Mouse (Mus musculus) forebrain, embryonic 11.5 days (tissue): ENCODE data around the gene Phf23. TPM values are rescaled to one million over a fixed set of nuclear protein-coding genes. Genes with fewer than 3 reads are reported as not detected.

Source experiments
- ATAC-seq: fragments of 200-750 bp; cut with Nextera tagmentation; replicated peaks from 2 replicates; pipeline ENCODE4 v1.8.0; 2017; ENCODE audit warnings: moderate TSS enrichment; ENCODE audit not compliant: low FRiP score
- DNase-seq: peaks from one replicate; pipeline ENCODE4 v3.0.0-alpha.2; 2017; ENCODE audit warnings: low spot score
- H3K27ac ChIP-seq: fragments of 300-500 bp; sonication (generic); 2 replicates; pipeline ENCODE4 v1.5.1; 2014; ENCODE audit warnings: low read depth, low read length
- H3K27me3 ChIP-seq: fragments of 300-500 bp; sonication (generic); 2 replicates; pipeline ENCODE4 v1.6.1; 2014; ENCODE audit warnings: mild to moderate bottlenecking, low read length, mixed read lengths; ENCODE audit not compliant: control insufficient read depth, insufficient read depth
- H3K36me3 ChIP-seq: fragments of 300-500 bp; sonication (generic); 2 replicates; pipeline ENCODE4 v1.6.1; 2014; ENCODE audit warnings: mild to moderate bottlenecking, low read length, moderate library complexity, mixed read lengths; ENCODE audit not compliant: control insufficient read depth, insufficient read depth
- H3K4me1 ChIP-seq: fragments of 300-500 bp; sonication (generic); replicated peaks from 2 replicates; pipeline ENCODE4 v1.6.1; 2014; ENCODE audit warnings: low read length, mixed read lengths; ENCODE audit not compliant: control insufficient read depth, insufficient read depth
- H3K4me2 ChIP-seq: fragments of 300-500 bp; sonication (generic); 2 replicates; pipeline ENCODE4 v1.6.1; 2014; ENCODE audit warnings: low read depth, mild to moderate bottlenecking, low read length, moderate library complexity, mixed read lengths; ENCODE audit not compliant: severe bottlenecking
- H3K4me3 ChIP-seq: fragments of 300-500 bp; sonication (generic); 2 replicates; pipeline ENCODE4 v1.5.1; 2014; ENCODE audit warnings: low read depth, low read length
- H3K9ac ChIP-seq: fragments of 300-500 bp; sonication (generic); 2 replicates; pipeline ENCODE4 v1.6.1; 2014; ENCODE audit warnings: low read length
- H3K9me3 ChIP-seq: fragments of 300-500 bp; sonication (generic); 2 replicates; pipeline ENCODE4 v1.6.1; 2016; ENCODE audit warnings: low read length, mixed read lengths; ENCODE audit not compliant: control insufficient read depth
- WGBS: fragments of 180-500 bp; shearing (Covaris S2); extraction: QIAGEN DNeasy Blood & Tissue Kit; methylation state at CpG from one replicate; pipeline ENCODE4 v1.1.7; 2014; 5-methylcytosine and 5-hydroxymethylcytosine counted together
- polyA plus RNA-seq: library from polyadenylated mRNA; unstranded; fragments of >200 nt; fragmentation: Nextera tagmentation; extraction: Ambion mirVana; gene quantifications from 2 replicates; pipeline ENCODE4 v1.2.1, GENCODE M21; 2014

Gene Phf23
- polyA plus RNA-seq, 1 experiment from 2014 or later = 61.4 TPM

DNA sequence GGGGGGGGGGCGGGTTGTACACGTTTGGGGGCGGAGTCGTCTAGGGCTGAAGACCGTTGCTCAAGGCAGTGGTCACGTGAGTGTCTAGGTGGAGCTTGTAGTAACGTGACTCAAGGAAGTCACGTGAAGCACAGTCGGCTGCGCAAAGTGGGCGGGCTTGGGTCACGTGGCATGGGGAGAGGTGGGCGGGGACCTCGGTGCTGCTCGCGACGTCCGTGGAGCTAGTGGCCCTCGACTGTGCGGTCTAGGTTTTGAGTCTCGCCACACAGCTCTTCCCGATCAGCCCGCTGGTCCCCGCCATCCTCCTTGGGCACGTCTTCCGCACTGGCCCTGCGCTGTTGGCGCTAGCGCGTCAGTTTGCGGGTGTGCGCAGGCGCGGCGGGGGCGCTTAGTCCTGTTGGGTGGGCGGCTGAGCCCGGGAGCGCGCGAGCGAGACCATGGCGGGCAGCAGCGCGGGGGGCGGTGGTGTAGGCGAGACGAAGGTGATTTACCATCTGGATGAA, 4.9 kb downstream of the Phf23 start, which contains the start of gene Dvl2:
Dvl2 (plus strand) TSS at position 200 of the 503 bp plus-strand sequence.
- no peaks in the 10 kb centered on the region for H3K27me3 ChIP-seq

DNA sequence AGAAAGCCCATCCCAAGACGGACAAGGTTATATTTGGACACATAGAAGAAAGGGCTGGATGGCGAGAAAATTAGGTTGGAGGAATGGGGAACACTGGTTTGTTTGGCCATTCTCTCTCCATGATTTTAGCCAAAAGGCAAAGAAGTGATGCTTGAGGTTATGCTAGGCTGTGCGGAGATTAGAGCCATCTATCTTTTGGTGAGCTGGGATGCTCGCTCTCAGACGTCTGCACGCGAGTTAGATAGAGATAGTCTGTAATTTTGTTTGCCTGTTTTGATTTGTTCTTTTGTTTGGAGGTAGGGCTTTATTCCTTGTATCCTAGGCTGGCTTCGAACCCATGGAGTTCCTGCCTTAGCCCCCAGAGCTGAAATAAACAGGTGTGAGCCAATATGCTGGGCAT, 5.6 kb downstream of the Phf23 start:
- Histone ChIP-seq H3K9ac (peak overlapping the region; percentile 85), H3K27me3 (no peaks in the 10 kb centered on the region)

More for the DNA sequence above, 4.9 kb downstream of the Phf23 start, which contains the start of gene Dvl2:
- peak; percentile 96 for DNase-seq
- H3K27ac ChIP-seq = peak within 1 kb of the TSS; percentile 82
- peaks cover 20% of the 10 kb centered on the region for H3K36me3 ChIP-seq
- peak; percentile 65 for ATAC-seq
- H3K4me3 ChIP-seq = peak within 1 kb of the TSS; percentile 74
- peaks cover 14% of the 10 kb centered on the region for H3K4me1 ChIP-seq
- WGBS = under 1% methylated on average over 47 of the region's 48 CpGs
- H3K9me3 ChIP-seq = no peaks in the 10 kb centered on the region
- H3K4me2 ChIP-seq = peak within 1 kb of the TSS; percentile 93
- peak within 1 kb of the TSS; percentile 85 for H3K9ac ChIP-seq

DNA sequence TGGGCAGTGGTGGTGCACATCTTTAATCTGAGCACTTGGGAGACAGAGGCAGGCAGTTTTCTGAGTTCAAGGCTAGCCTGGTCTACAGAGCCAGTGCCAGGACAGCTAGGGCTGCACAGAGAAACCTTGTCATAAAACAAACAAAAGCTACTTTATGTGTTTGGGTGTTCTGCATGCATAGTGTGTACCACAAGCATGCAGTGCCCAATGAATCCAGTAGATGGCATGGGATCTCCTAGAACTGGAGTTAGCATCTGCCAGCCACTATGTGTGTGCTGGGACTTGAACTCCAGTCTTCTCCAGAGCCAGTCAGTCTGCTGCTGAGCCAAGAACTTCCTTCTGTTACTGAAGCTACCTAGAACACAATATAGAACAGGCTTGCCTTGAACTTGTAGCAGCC, 6.3 kb downstream of the Phf23 start:
- peak overlapping the region; percentile 74 for H3K4me3 ChIP-seq
- peaks cover 14% of the 10 kb centered on the region for H3K4me1 ChIP-seq
- peak overlapping the region; percentile 93 for H3K4me2 ChIP-seq
- no peaks in the 10 kb centered on the region for H3K9me3 ChIP-seq
- no peak overlapping the region for H3K9ac ChIP-seq
- peaks cover 26% of the 10 kb centered on the region for H3K36me3 ChIP-seq
- DNase-seq (peak; percentile 65), ATAC-seq (no peak)
- H3K27me3 ChIP-seq = no peaks in the 10 kb centered on the region
- H3K27ac ChIP-seq = no peak overlapping the region

More for the DNA sequence above, 5.6 kb downstream of the Phf23 start:
- peak overlapping the region; percentile 74 for H3K4me3 ChIP-seq
- H3K27ac ChIP-seq = peak overlapping the region; percentile 82
- ATAC-seq = no peak
- H3K9me3 ChIP-seq = no peaks in the 10 kb centered on the region
- WGBS = 10% methylated on average over 8 of the region's 8 CpGs
- H3K36me3 ChIP-seq = peaks cover 22% of the 10 kb centered on the region
- H3K4me1 ChIP-seq = peaks cover 14% of the 10 kb centered on the region
- DNase-seq = no peak
- peak overlapping the region; percentile 93 for H3K4me2 ChIP-seq

DNA sequence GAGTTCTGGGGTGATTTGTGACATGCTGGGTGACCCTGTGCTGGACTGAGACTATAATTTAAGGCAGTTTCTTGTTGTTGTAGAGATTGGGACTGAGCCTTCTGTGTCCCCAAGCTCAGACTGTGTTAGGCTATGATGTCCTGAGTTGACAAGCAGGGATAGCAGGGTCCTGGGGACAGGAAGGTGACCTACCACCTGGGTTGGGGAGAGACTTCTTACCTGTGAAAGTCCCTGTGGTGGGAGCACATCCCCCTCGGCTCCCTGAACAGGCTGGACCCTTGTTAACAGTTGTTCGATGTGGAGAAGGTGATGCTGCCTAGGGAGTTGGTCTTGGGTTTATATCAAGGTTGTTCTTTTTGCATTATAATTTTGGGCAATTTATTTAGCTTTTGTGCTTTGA, 6.9 kb downstream of the Phf23 start:
- Histone ChIP-seq H3K4me3 (0 out of 2 replicates have a peak overlapping the region, but pooled peaks have one; percentile 1), H3K9me3 (no peaks in the 10 kb centered on the region), H3K4me2 (peak overlapping the region; percentile 8; the same call in 1 of the 2 replicates), H3K4me1 (peaks cover 14% of the 10 kb centered on the region), H3K27me3 (no peaks in the 10 kb centered on the region), H3K36me3 (peaks cover 29% of the 10 kb centered on the region), H3K9ac (no peak overlapping the region), H3K27ac (no peak overlapping the region)
- ATAC-seq = no peak
- no peak for DNase-seq
- 91% methylated on average over 2 of the region's 2 CpGs for WGBS

DNA sequence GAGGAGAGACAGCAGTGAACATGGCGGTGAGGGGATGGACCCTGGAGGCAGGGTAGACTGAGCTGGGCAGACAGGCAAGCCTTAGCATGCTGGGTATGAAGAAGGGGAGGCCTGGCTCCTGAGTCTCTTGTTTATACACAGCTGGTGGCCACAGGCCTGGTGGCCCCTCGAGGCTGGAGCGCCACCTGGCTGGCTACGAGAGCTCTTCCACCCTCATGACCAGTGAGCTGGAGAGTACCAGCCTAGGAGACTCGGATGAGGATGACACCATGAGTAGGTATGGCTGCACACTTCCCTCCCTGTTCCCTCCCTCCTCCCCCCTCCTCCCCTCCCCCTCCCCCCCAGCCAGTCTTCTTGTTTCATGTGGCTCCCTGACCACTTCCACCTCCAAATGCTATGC, 9.9 kb downstream of the Phf23 start:
- H3K9me3 ChIP-seq = no peaks in the 10 kb centered on the region
- H3K27ac ChIP-seq = no peak overlapping the region
- H3K27me3 ChIP-seq = no peaks in the 10 kb centered on the region
- ATAC-seq = no peak
- WGBS = 58% methylated on average over 5 of the region's 5 CpGs
- peaks cover 23% of the 10 kb centered on the region; the same call in 1 of the 2 replicates for H3K36me3 ChIP-seq
- no peak overlapping the region for H3K9ac ChIP-seq
- H3K4me2 ChIP-seq = no peak overlapping the region
- peaks cover 9% of the 10 kb centered on the region; the same call in 1 of the 2 replicates for H3K4me1 ChIP-seq
- no peak overlapping the region for H3K4me3 ChIP-seq
- DNase-seq = peak; percentile 53

DNA sequence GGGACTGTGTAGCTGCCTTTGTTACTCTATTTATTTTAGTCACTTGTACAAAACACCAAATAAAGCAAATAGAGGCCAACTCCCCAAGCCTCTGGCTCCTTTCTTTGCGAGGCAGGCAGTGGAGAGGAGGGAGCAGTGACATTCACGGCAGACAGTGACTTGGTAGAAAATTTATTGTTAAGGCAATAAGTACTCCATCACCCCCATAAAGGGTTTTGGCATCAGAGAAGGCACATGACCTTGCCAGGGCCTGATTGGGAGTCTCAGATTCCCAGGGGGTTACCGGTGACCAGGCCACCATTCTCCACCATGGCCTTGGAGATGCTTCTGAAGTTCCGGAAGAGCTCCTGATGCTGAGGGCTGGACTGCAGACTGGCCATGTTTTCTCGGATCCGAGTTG, 14.5 kb downstream of the Phf23 start:
- no peaks in the 10 kb centered on the region for H3K9me3 ChIP-seq
- H3K27me3 ChIP-seq = no peaks in the 10 kb centered on the region
- peaks cover 5% of the 10 kb centered on the region; the same call in 1 of the 2 replicates for H3K4me1 ChIP-seq
- peaks cover 25% of the 10 kb centered on the region for H3K36me3 ChIP-seq
- ATAC-seq (no peak), DNase-seq (no peak)
- no peak overlapping the region for H3K4me3 ChIP-seq
- no peak overlapping the region for H3K27ac ChIP-seq
- no peak overlapping the region for H3K9ac ChIP-seq
- 93% methylated on average over 6 of the region's 6 CpGs for WGBS
- no peak overlapping the region for H3K4me2 ChIP-seq

DNA sequence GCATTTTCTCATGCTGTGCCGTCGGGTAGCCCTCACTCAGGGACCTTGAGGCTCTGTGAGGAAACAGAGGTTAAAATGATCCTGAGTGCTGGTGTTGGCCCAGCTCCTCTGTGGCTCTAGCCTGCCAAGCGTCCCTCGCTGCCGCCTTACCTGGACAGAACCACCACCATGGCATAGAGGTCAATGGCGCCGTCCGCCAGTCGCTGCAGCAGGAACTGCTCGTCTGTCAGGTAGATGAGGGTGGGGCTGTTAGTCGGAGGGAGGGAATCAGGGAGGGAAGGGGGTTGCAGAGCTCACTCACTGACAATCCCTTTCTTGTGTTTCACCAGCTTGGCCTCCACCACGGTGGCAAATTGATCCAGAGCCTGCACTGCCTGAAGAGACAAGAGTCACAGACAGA, 15.0 kb downstream of the Phf23 start:
- ATAC-seq (no peak), DNase-seq (no peak)
- Histone ChIP-seq H3K4me2 (no peak overlapping the region), H3K4me1 (peaks cover 5% of the 10 kb centered on the region; the same call in 1 of the 2 replicates), H3K27ac (no peak overlapping the region), H3K9ac (no peak overlapping the region), H3K36me3 (peaks cover 23% of the 10 kb centered on the region), H3K27me3 (no peaks in the 10 kb centered on the region), H3K9me3 (no peaks in the 10 kb centered on the region), H3K4me3 (no peak overlapping the region)
- 89% methylated on average over 12 of the region's 12 CpGs for WGBS

DNA sequence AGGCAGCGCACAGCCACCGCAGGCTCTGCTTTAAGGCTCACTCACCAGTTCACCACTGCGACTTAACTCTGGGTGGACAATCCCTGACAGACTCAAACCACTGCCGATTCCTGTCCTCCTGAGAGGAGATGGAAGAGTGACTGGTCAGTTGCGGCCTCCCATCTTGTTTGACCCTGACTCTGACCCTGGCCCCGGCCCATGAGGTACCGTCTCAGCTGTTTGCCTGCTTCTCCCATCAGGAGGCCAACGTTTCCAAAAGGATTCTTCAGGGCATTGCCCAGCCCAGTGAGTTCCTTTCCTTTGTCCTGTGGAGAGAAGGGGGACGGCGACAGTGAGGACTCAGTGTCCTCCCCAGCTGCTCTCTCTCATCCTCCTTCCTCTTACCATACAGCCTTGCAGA, 15.4 kb downstream of the Phf23 start:
- 88% methylated on average over 10 of the region's 10 CpGs for WGBS

DNA sequence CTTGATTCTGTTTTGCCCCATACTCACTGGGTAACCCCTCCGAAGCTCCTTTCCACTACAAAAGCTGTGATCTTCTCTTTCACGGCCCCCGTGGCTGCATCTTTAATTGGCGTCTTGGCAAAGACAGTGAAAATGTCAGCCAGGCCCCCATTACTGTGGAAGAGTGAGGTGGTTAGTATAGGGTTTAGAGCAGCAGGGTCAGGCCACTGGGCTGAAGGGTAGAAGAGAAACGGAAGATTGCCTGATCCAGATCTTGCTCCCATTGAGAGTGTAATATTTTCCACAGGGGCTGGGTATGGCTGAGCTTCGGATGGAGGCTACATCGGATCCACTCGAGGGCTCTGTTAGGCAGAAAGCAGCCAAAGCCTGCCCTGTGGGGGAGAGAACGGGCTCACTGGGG, 17.4 kb downstream of the Phf23 start:
- WGBS = 88% methylated on average over 9 of the region's 9 CpGs
- Histone ChIP-seq H3K36me3 (peaks cover 10% of the 10 kb centered on the region), H3K4me3 (no peak overlapping the region), H3K9ac (no peak overlapping the region), H3K4me2 (no peak overlapping the region), H3K9me3 (no peaks in the 10 kb centered on the region), H3K27me3 (no peaks in the 10 kb centered on the region), H3K4me1 (peaks cover 15% of the 10 kb centered on the region; the same call in 1 of the 2 replicates), H3K27ac (no peak overlapping the region)
- DNase-seq (no peak), ATAC-seq (no peak)

More for the DNA sequence above, 15.4 kb downstream of the Phf23 start:
- ATAC-seq = no peak
- DNase-seq = no peak
- no peak overlapping the region for H3K27ac ChIP-seq
- H3K4me1 ChIP-seq = peaks cover 5% of the 10 kb centered on the region; the same call in 1 of the 2 replicates
- no peaks in the 10 kb centered on the region for H3K27me3 ChIP-seq
- no peak overlapping the region for H3K4me3 ChIP-seq
- no peak overlapping the region for H3K4me2 ChIP-seq
- H3K9ac ChIP-seq = no peak overlapping the region
- H3K9me3 ChIP-seq = no peaks in the 10 kb centered on the region
- peaks cover 22% of the 10 kb centered on the region for H3K36me3 ChIP-seq
